Mouse (Mus musculus): ENCODE data around the gene Cpeb2.

The Cpeb2 gene

DNA sequence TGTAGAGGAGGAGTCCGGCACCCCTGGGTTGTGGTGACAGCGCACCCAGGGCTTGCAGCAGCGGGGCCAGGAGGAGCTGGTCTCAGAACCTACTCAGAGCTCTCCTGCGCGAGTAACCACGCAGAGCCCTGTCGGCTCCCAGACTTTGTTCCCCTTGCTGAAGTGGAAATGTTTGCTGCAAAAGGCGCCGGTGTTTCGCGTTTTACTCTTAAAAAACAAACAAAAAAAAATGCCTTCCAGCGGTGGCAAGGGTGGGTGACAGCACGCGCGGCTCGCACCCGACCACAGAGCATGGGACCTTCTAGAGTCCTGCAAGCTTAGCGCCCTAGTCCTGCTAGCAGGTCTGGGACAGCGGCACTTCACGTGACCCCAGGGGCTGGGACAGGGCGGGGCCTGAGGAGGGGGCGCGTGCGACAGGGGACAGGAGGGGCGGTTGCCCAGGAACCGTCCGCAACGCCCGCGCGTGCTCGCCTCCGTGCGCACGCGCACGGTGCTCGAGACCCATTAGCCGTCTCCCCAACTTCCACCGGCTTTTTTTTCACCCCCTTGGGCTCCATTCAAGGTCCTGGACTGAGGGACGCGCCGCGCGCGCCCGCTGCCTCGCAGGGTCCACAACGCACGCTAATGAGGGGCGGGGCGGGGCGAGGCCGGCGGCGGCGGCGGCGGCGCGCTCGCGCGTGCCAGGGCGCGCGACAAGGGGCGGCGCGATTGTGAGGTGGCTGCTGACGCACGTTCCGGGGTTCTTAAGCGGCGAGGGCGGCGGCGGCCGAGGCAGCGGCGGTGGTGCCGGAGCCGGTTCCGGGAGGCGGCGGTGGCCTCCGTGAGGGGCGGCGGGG lies at the start of gene Cpeb2:
Gene Cpeb2 (plus strand): TSS at position 691 of the 836 bp plus-strand sequence.
- peak; percentile 96 for DNase-seq (ENCODE audit: low read depth, low spot score)

DNA sequence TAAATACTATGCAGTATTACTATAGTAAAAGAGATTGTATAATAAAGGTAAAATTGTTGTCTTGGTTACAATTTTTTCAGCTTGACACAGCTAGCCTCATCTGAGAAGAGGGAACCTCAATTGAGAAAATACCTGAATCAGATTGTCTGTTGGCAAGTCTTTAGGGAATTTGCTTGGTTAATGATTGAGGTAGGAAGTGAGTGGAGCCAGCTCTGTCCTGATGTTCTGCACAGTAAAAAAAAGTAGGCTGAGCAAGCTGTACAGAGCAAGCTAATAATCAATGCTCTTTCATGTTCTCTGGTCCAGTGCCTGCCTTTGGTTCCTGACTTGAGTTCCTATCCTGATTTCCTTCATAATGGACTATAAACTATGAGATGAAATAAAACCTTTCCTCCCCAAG lies 49.4 kb upstream of the Cpeb2 start:
- no peak for DNase-seq (ENCODE audit: low read depth, low spot score)

DNA sequence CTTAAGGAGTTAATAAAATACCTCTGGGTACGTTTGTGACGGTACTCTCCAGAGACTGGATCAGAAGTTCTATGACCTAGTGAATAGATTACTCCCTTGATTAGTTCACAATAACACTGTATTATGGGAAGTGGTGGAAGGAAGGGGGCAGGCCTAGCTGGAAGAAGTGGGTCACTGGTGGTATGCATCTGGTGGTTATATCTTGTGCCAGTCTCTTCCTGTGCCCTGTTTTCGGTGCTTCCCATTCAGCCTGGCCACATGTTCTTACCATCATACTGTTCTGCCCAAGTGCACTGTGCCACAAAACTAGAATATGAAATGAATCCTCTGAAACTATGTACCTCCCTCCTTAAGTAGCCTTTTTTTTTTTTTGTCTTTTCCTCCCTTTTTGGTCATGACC lies 48.1 kb upstream of the Cpeb2 start:
- DNase-seq (ENCODE audit: low read depth, low spot score) = no peak

DNA sequence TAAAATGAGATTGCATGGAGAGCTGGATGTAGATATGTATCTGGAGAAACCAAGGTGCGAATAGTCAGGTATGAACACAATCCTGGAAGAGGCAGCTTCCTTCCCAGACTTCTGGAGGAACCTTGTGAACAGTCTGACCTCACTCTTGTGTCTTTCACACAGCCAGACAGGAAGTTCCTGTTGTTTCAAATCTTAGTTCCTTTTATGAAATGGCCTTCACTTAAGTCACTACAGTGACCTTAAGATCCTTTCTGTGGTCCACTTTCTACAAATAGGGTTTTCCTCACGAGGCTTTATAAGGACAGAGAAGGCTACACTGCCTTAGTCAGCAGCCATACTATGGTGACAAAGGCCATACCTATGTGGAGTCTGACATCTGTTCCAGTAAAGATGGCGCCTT lies 47.5 kb upstream of the Cpeb2 start:
- DNase-seq (ENCODE audit: low read depth, low spot score) = no peak

DNA sequence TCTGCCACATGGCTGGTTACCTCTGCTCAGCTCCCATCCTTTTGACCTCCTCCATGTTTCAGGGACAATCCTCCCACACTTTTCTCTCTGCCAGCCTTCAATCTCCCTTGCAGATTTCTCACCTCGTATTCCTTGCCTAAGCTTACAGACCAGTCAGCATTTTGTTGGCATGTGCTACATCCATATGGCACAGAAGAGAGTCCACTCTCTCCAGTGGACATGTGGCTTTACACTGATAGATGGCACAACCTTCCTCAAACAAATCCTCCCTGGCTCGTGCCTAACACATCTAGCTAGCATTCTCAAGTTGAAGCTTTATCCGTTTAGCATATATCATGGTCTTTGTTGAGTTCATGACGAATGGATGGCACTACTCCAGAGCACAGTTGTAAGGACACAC lies 32.3 kb upstream of the Cpeb2 start:
- peak; percentile 39 for DNase-seq (ENCODE audit: low read depth, low spot score)

DNA sequence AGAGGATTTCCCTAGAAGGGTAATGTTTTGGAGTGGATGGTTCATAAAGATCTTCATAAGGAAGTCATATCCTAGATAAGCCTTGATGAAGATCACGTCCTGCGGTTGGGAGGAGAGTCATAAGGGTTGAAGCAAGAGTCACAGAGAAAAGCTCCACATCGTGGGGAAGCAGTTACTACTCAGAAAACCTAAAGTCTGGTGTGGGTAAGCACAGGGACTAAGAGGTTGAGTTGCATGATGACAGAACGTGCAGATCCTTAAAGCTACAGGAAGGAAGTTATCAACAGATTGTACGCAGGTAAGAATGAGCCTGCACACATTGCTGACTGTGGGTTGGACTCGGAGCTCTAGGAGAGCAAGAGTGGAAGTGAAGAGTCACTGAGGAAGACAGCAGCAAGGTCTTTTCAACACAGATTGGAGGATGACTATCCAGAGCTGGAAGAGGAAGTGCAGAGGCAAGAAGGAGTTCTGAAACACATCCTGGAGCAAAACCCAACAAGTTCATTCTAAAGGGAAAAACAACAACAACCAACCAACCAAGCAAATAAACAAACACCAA lies 26.4 kb upstream of the Cpeb2 start:
- no peak for DNase-seq (ENCODE audit: low read depth, low spot score)

DNA sequence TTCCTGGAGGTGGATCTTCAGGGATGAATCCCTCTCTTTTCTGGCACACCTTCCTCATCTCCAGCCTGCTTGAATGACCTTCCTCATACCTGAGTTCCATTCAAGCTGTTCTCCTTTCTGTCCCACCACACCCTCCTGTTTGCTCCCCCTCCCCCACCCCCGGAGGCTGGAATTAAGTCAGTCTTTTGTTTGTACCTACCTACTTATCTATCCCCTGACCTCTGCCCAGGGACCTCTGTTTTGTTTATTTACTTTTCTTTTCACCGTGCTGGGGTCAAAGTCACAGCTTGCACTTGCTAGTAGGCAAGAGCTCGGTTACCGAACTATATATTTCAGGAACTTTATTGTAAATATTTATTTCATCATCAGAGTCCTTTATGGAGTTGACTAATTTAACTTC lies 15.5 kb upstream of the Cpeb2 start:
- no peak for DNase-seq (ENCODE audit: low read depth, low spot score)

DNA sequence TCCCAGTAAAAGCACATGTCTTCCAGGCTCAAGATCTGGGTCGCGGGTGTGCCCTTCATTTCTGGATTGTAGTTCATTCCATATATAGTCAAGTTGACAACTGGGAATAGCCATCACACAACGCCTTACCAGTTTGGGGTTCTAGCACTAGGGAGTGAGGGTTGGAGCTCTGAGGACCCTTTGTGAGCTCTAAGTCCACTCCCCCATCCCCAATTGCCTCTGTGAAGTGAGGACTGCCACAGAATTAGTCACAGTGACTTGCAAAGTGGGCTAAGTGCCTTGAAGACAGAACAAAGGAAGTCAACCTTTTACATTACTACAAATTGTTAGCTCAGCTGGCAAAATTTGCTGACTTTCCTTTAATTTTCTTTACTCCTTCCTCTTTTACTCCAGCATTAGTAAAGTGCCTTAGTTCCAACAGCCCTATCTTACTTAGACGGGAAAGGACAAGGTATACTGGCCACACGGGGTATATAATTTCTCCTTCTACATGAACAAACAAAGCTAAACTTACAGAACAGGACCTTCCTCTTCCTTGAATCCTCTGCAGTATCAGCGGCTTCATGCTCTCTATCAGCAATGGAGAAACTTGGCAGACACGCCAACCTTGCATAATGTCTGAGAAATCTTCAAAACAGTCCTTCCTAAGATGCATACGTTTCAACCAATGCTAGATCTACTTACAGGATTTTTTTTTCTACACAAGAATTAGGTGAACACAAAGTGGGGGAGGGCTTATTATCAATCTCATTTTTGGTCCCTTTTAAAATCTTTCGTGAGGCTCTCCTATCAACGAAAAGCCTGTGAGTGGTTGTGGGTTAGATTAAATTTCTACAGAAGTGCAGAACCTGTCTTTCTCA lies 14.8 kb upstream of the Cpeb2 start:
- no peak for DNase-seq (ENCODE audit: low read depth, low spot score)

DNA sequence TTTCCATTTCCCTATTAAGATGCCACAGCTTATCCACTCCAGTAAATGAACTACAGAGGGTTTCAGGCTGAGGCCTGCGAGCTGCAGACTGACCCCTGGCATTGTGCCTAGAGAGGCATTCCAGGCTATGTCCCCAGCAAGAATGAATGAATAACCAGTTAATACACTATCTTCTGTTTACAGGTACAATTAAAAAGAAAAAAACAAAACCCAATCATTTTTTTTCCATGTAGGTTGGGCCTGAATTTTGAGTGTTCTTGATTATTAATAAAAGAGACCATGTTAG lies 14.2 kb upstream of the Cpeb2 start:
- DNase-seq (ENCODE audit: low read depth, low spot score) = peak; percentile 18

DNA sequence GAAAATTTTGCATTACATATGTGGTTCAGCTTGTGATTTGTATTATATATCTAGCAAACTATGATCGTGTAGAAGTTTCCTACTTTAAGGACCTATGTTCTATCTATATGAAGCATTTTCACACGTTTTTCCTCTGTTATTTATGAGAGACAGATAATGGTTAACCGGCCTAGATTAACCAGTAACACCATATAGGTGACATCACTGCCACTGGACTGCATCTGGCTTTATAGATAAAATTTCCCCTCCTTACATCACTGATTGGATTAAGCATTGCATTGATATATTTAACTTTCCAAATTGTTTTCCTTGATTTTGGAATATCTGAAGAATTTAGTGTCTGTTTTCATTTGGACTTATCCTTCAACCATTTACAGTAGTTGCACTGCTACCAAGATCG lies 9.6 kb upstream of the Cpeb2 start:
- DNase-seq (ENCODE audit: low read depth, low spot score) = no peak

DNA sequence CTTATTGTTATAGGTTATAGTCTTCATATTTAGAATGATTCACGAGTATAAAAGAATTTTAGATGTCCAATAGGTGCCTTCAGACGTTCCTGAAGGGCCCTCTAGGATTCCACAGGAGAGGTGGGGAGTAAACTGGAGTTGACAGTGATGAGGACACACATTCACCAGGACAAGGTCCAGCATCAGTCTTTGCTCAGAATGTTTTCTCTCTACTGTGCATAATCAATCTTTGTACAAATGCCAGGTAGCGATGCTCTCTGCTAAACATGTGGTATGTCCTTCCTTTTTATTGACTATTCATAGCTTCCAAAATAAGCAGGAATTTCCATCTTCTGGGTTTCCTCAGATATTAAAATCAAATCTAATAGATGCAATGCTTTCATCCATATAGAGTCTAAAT lies 8.7 kb upstream of the Cpeb2 start:
- DNase-seq (ENCODE audit: low read depth, low spot score) = no peak

DNA sequence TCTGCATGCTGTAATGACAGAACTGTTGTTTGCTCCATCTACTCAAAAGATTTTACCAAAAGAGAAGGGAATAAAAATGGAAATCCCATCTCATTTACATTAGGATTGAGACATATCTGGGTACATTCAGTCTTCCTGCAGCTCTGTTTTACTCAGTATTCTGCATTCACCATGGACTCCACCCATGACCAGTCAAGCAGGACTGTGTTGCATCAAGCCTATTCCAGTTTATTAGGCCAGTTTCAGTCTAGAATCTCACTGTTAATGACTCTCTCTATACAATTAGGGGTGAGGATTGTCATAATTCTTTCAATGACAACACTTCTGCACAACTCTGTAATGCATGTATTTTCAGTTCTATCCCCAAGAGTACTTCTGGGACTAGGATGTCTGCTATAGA lies 6.8 kb upstream of the Cpeb2 start:
- no peak for DNase-seq (ENCODE audit: low read depth, low spot score)

DNA sequence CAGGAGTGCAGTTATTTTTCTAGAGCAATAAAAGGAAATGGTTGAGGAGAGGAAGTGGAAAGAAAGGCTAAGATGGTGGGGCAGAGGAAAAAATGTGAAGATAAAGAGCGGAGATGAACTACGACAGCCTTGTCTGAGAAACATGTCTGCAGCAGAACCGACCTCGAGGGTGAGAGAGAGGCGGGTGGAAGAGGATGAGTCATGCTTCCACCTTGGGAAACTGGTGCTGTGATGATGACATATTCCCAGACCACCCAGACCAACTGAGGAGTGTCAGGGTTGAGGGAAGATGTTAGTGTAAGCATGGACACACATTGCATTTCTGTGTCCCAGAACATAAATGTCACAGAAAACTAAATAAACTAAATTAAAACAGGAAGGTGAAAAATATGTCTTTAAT lies 5.4 kb upstream of the Cpeb2 start:
- DNase-seq (ENCODE audit: low read depth, low spot score) = no peak

DNA sequence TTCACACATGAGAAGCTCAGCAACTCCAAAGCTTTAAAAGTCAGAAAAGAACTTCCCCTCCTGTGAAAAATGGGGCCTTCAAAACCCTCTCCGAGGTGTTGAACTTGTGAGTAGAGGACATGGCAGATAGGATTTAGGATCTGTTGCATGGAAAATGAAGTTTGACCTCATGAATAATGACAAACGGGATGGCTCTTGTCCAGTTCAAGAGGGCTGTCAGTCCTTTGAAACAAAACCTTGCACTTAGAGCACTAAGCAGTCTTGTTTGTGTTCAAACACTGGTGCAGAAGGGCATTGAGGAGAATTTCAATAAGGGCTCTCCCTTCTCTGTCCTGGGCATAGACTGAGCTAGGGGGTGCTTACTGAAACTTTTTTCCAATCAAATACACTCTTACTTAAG lies 1.9 kb upstream of the Cpeb2 start:
- DNase-seq (ENCODE audit: low read depth, low spot score) = no peak

DNA sequence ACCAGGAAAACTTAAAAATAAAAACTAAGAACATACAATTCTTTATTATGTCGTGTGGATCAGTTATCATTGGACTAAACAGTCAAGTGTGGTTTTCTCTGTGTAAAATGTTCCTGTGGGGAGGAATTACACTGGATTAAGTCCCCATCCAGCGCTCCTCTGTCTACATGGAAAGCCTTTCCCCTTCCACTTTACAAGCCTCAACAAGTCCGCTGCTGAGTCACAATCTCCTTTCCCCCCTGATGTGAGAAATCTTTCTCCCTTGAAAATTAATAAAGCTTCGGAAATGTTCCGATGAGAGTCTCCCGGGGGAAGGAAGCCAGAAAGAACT lies 856 bp upstream of the Cpeb2 start:
- no peak for DNase-seq (ENCODE audit: low read depth, low spot score)

DNA sequence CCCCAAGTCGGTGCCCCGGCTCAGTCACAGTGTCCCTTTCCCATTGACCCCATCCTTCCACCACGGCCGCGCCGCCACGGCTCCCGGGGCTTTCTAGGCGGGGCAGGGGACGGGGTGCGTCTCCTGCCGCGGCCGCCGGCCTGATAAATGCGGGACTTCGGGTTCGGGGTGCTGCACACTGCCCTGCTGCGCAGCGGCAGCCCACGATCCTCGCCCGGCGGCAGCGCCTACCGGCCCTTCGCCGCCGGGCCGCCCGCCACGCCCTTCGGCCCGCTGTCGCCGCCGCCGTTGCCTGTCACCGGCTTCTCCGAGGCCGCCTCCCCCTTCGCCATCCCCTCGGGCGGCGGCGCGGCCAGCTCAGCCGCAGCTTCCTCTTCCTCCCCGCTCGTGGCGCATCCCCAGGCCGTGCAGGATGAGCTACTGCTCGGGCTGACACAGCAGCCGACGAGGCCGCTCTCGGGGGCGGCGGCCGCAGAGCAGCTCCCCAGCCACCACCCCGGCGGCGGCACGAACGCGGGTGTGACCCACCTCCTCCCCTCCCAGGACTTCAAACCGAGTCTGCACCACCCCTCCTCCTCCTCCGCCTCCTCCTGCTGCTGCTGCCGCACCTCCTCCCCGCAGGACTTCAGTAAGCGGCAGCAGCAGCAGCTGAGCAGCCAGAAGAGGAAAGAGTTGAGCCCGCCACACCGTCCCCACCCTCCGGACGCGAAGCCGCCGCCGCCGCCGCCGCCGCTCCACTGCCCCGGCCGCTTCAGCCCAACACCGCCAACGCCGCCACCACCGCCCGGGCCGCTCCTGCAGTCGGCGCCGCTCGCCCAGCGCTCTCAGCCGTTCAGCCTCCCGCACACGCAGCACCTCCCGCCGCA lies 579 bp downstream of the Cpeb2 start:
- DNase-seq (ENCODE audit: low read depth, low spot score) = peak; percentile 96

DNA sequence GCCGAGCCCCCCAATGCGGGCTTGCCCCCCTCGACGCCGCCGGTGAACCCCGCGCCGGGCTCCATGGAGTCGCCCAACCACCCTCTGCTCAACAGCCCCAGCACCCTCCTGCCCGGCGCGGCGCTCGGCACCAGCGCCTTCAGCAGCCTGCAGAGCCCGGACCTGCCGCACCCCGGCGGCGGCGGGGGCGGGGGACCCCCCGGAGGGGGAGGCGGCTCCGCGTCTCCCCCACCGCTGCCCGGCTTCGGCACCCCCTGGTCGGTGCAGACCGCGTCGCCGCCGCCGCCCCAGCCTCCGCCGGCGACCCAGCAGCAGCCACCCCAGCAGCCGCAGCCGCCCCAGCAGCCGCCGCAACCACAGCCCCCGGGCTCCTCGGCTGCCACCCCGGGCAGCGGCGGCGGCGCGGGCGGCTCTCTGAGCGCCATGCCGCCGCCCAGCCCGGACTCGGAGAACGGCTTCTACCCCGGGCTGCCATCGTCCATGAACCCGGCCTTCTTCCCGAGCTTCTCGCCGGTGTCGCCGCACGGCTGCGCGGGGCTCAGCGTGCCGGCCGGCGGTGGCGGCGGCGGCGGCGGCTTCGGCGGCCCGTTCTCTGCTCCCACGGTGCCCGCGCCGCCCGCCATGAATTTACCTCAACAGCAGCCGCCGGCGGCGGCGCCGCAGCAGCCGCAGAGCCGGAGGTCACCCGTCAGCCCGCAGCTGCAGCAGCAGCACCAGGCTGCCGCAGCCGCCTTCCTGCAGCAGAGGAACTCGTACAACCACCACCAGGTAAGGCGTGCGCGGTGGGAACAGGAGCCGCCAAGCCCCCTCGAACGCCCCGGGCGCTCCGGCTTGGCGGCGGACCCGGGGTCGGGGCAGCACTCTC lies 1.6 kb downstream of the Cpeb2 start:
- DNase-seq (ENCODE audit: low read depth, low spot score) = no peak

DNA sequence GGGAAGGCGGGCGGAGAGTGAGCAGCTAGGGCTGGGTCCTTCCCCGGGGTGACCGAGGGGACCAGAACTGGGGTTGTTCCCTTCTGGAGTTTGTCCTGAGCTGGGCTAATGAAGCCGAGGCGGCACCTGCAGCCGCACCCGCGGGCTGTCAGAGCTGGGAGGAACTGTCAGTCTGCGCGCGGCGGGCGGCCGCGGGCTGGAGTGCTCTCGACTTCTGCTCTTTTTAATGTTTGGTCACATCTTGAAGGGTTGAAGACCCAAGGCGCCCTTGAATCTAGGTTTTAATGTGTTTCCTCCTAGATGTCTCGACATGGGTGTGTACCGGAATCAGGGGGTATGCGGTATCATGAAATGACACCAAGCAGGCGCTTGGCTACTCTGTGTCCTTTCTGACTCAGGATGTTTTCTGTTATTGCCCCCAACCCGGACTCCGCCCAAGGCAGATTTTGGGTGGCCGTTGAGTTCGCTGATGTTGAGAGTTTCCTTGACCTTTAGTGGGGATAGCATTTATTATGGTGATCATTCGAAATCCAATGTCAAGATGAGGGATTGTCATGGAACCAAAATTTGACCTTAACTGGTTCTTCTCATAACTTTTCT lies 2.3 kb downstream of the Cpeb2 start:
- DNase-seq (ENCODE audit: low read depth, low spot score) = no peak

DNA sequence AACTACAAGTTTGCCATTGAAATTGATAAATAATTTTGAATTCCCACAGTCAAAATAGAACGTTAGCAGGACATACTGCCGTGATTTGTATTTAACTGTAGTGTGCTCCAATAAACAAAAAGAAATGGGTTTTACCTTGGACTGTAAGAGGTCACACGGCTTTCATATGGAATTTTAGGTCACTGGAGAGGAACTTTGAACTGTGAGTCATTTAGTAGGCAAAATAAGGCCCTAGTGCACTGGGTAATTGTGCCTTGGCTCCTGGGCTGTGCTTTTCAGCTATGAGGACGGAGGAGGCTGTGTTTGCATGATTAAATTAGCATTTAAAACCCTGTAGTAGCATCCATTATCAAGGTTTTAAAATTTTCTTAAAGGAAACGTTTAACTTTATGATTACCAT lies 3.0 kb downstream of the Cpeb2 start:
- no peak for DNase-seq (ENCODE audit: low read depth, low spot score)

DNA sequence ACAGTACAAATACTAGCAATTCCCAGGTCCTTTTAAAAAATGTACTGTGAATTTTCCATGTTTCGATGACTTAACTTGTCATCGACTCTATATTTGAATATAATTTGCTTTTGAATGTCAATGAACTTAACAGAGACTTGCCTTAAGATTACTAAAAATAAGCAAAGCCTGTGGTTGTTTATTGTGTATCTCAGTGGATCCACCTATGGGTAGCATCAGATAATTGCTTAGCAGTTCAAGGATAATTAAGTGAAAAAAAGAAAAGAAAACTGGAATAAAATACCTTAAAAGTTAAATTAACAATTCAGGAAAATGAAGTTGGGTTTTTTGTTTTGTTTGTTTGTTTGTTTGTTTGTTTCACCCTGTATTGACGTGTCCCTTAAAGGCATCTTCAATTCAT lies 3.5 kb downstream of the Cpeb2 start:
- DNase-seq (ENCODE audit: low read depth, low spot score) = peak; percentile 68

DNA sequence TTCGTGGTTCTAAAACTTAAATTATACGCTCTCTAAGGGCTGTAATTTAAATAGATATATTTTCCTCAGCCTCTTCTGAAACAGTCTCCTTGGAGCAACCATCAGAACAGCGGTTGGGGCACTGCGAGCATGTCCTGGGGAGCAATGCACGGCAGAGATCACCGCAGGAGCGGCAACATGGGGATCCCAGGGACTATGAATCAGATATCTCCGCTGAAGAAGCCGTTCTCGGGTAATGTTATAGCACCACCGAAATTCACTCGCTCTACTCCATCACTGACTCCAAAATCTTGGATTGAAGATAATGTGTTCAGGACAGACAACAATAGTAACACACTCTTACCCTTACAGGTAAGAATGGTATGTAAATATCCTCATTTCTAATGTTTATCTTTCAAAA lies 4.3 kb downstream of the Cpeb2 start:
- no peak for DNase-seq (ENCODE audit: low read depth, low spot score)

All from brain, adult 2 months (tissue).